Mouse (Mus musculus) limb, embryonic 15.5 days (tissue): ENCODE measurements around the gene Csnk1g2. TPM values are rescaled to one million over a fixed set of nuclear protein-coding genes. Genes with fewer than 3 reads are reported as not detected.

ENCODE experiments used
- ATAC-seq: fragments of 200-750 bp; cut with Nextera tagmentation; 2 replicates; pipeline ENCODE4 v1.8.0; 2017; ENCODE audit warnings: low read depth, moderate TSS enrichment; ENCODE audit not compliant: insufficient number of reproducible peaks, low FRiP score, low TSS enrichment
- H3K27ac ChIP-seq: fragments of 300-500 bp; sonication (generic); 2 replicates; pipeline ENCODE4 v1.5.1; 2015; ENCODE audit warnings: moderate library complexity, mild to moderate bottlenecking, inconsistent platforms
- H3K27me3 ChIP-seq: fragments of 300-500 bp; sonication (generic); 2 replicates; pipeline ENCODE4 v1.6.1; 2015; ENCODE audit warnings: inconsistent platforms
- H3K36me3 ChIP-seq: fragments of 300-500 bp; sonication (generic); 2 replicates; pipeline ENCODE4 v1.6.1; 2015; ENCODE audit warnings: inconsistent platforms
- H3K4me1 ChIP-seq: fragments of 300-500 bp; sonication (generic); 2 replicates; pipeline ENCODE4 v1.6.1; 2015; ENCODE audit warnings: inconsistent platforms
- H3K4me2 ChIP-seq: fragments of 300-500 bp; sonication (generic); 2 replicates; pipeline ENCODE4 v1.6.1; 2015; ENCODE audit warnings: mild to moderate bottlenecking, inconsistent platforms
- H3K4me3 ChIP-seq: fragments of 300-500 bp; sonication (generic); 2 replicates; pipeline ENCODE4 v1.5.1; 2015; ENCODE audit warnings: mild to moderate bottlenecking, inconsistent platforms
- H3K9ac ChIP-seq: fragments of 300-500 bp; sonication (generic); 2 replicates; pipeline ENCODE4 v1.6.1; 2015; ENCODE audit warnings: inconsistent platforms
- H3K9me3 ChIP-seq: fragments of 300-500 bp; sonication (generic); 2 replicates; pipeline ENCODE4 v1.6.1; 2016; ENCODE audit warnings: inconsistent platforms
- whole genome bisulfite sequencing: fragments of 180-500 bp; shearing (Covaris S2); methylation state at CpG from one replicate; pipeline ENCODE4 v1.1.7; 2015; 5-methylcytosine and 5-hydroxymethylcytosine counted together
- microRNA-seq: library from miRNA; unstranded; fragments of <30 nt; microRNA quantifications from one replicate; pipeline ENCODE4, GENCODE M21; 2016
- polyA plus RNA-seq: library from polyadenylated mRNA; unstranded; fragments of >200 nt; fragmentation: Nextera tagmentation; extraction: Ambion mirVana; gene quantifications from 2 replicates; pipeline ENCODE4 v1.2.1, GENCODE M21; 2015

Gene Csnk1g2
- polyA plus RNA-seq, 1 experiment from 2014 or later, result 148 TPM

- ATAC-seq, result no peak
- 50% methylated on average over 9 of the region's 9 CpGs for WGBS
- Histone ChIP-seq H3K4me3 (no peak overlapping the region), H3K4me2 (no peak overlapping the region), H3K27me3 (no peaks in the 10 kb centered on the region), H3K9ac (no peak overlapping the region), H3K27ac (peak overlapping the region; percentile 98), H3K4me1 (peaks cover 41% of the 10 kb centered on the region), H3K9me3 (no peaks in the 10 kb centered on the region), H3K36me3 (peaks cover 14% of the 10 kb centered on the region; the same call in 1 of the 2 replicates)
These were observed 57.1 kb downstream of the Csnk1g2 start for GRCm38 (mm10) chr10:80679556-80680259.

GRCm38 (mm10) chr10:80680260-80680696 lies 57.6 kb downstream of the Csnk1g2 start:
- H3K36me3 ChIP-seq, result peaks cover 20% of the 10 kb centered on the region
- H3K4me2 ChIP-seq, result no peak overlapping the region
- no peak overlapping the region for H3K4me3 ChIP-seq
- peak overlapping the region; percentile 98; the same call in 1 of the 2 replicates for H3K27ac ChIP-seq
- no peak for ATAC-seq
- no peaks in the 10 kb centered on the region for H3K27me3 ChIP-seq
- peaks cover 37% of the 10 kb centered on the region for H3K4me1 ChIP-seq
- no peak overlapping the region for H3K9ac ChIP-seq
- 75% methylated on average over 2 of the region's 2 CpGs for WGBS
- H3K9me3 ChIP-seq, result no peaks in the 10 kb centered on the region

- Histone ChIP-seq H3K27me3 (no peaks in the 10 kb centered on the region), H3K9me3 (no peaks in the 10 kb centered on the region), H3K4me2 (no peak overlapping the region), H3K4me1 (peaks cover 33% of the 10 kb centered on the region), H3K4me3 (no peak overlapping the region), H3K36me3 (peaks cover 37% of the 10 kb centered on the region), H3K27ac (no peak overlapping the region), H3K9ac (no peak overlapping the region)
- 91% methylated on average over 6 of the region's 6 CpGs for WGBS
- no peak for ATAC-seq
These were observed 59.4 kb downstream of the Csnk1g2 start for GRCm38 (mm10) chr10:80682003-80682402.

- no peak overlapping the region for H3K4me3 ChIP-seq
- no peak overlapping the region for H3K4me2 ChIP-seq
- no peaks in the 10 kb centered on the region for H3K9me3 ChIP-seq
- H3K27ac ChIP-seq, result no peak overlapping the region
- WGBS, result 96% methylated on average over 1 of the region's 1 CpGs
- peaks cover 17% of the 10 kb centered on the region for H3K4me1 ChIP-seq
- H3K36me3 ChIP-seq, result peaks cover 45% of the 10 kb centered on the region
- no peak for ATAC-seq
- no peak overlapping the region for H3K9ac ChIP-seq
- H3K27me3 ChIP-seq, result no peaks in the 10 kb centered on the region
These were observed 61.0 kb downstream of the Csnk1g2 start for GRCm38 (mm10) chr10:80683647-80684046.

DNA sequence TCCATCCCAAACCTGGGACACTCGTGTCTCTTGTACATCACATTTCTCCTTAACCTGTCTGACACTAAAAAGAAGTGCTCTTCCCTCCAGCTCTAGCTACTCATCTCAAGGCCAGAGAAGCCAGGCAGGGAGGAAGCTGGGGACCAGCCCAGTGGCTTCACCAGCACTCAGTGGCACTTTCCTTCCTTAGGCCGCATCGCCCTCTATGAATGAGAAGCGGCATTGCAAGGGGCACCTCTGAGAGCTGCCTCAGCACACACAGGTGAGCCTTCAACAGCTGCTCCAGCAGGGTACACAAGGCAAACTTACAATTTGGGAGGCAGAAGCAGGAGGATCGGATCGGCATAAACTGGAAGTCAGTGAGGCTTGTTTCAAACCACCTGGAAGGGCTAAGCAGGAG lies 61.6 kb downstream of the Csnk1g2 start:
- Histone ChIP-seq H3K4me2 (no peak overlapping the region), H3K27me3 (no peaks in the 10 kb centered on the region), H3K27ac (no peak overlapping the region), H3K4me3 (no peak overlapping the region), H3K36me3 (peaks cover 50% of the 10 kb centered on the region), H3K4me1 (peaks cover 11% of the 10 kb centered on the region), H3K9me3 (no peaks in the 10 kb centered on the region), H3K9ac (no peak overlapping the region)
- no peak for ATAC-seq
- 56% methylated on average over 6 of the region's 6 CpGs for WGBS

DNA sequence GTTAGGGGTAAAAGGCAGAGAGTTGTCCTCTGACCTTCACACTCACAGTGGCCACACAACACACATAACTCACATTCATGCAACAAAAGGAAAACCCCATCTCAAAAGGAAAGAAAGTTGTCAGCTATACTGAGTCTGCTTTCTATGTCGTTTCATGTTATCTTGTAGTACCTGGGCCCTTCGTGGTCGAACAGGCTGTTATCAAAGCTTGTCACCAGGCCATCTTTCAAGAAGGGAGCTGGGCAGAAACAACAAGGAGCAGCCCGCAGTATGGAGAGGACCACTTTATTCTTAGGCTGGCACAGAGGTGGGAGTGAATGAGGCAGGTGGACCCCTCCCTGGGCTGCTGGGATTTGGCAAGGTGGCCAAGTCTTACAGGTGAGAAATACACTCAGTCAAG lies 62.3 kb downstream of the Csnk1g2 start:
- H3K4me2 ChIP-seq, result no peak overlapping the region
- no peak overlapping the region for H3K4me3 ChIP-seq
- peaks cover 57% of the 10 kb centered on the region for H3K36me3 ChIP-seq
- peaks cover 3% of the 10 kb centered on the region; the same call in 1 of the 2 replicates for H3K4me1 ChIP-seq
- no peak overlapping the region for H3K27ac ChIP-seq
- WGBS, result 89% methylated on average over 4 of the region's 4 CpGs
- no peaks in the 10 kb centered on the region for H3K9me3 ChIP-seq
- no peak for ATAC-seq
- H3K9ac ChIP-seq, result no peak overlapping the region
- H3K27me3 ChIP-seq, result no peaks in the 10 kb centered on the region

- peaks cover 74% of the 10 kb centered on the region for H3K36me3 ChIP-seq
These were observed 64.0 kb downstream of the Csnk1g2 start for GRCm38 (mm10) chr10:80686617-80687016.

DNA sequence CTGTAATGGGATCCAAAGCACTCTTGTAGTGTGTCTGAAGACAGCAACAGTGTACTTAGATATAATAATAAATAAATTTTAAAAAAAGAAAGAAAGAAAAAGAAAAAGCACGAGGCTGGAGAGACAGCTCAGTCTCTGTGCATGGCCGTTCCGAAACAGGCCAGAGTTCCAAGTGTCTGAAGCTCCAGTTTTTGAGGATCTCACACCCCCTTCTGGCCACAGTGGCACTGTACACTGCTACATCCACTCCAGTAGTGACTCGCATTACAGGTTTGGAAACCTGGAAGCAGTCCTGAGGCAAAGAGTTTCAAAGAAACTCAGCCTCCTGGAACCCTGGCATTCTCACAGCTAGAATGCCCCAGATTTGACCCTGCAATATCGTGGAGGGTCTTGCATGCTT lies 65.2 kb downstream of the Csnk1g2 start:
- Histone ChIP-seq H3K4me1 (0 out of 2 replicates have a peak, but pooled peaks cover 2% of the 10 kb centered on the region), H3K27ac (no peak overlapping the region), H3K9me3 (no peaks in the 10 kb centered on the region), H3K9ac (no peak overlapping the region), H3K4me3 (no peak overlapping the region), H3K36me3 (peaks cover 85% of the 10 kb centered on the region), H3K4me2 (no peak overlapping the region), H3K27me3 (no peaks in the 10 kb centered on the region)
- WGBS, result 24% methylated on average over 5 of the region's 5 CpGs
- ATAC-seq, result no peak

More at GRCm38 (mm10) chr10:80686617-80687016, 64.0 kb downstream of the Csnk1g2 start:
- WGBS, result 95% methylated on average over 3 of the region's 3 CpGs
- no peak overlapping the region for H3K4me3 ChIP-seq
- no peaks in the 10 kb centered on the region for H3K27me3 ChIP-seq
- H3K9ac ChIP-seq, result no peak overlapping the region
- 0 out of 2 replicates have a peak, but pooled peaks cover 2% of the 10 kb centered on the region for H3K4me1 ChIP-seq
- no peak overlapping the region for H3K4me2 ChIP-seq
- ATAC-seq, result no peak
- H3K27ac ChIP-seq, result no peak overlapping the region
- no peaks in the 10 kb centered on the region for H3K9me3 ChIP-seq

Small RNA genes lying within 50 kb of the gene (microRNA-seq; reads per million reads assigned to microRNA genes)
- not detected for gene Mir6912

Other genes starting within 250 kb of the Csnk1g2 start
- 6.1 and 6.8 TPM in 2 replicates for gene Mex3d, start 235.2 kb upstream of the Csnk1g2 start, polyA plus RNA-seq
- 218 and 219 TPM in 2 replicates for gene Mbd3, start 223.3 kb upstream of the Csnk1g2 start, polyA plus RNA-seq
- 562 and 570 TPM in 2 replicates for gene Uqcr11, start 216.0 kb upstream of the Csnk1g2 start, polyA plus RNA-seq
- 94.8 and 110 TPM in 2 replicates for gene Tcf3, start 189.2 kb upstream of the Csnk1g2 start, polyA plus RNA-seq
- not detected in 2 replicates for gene Onecut3, start 128.0 kb upstream of the Csnk1g2 start, polyA plus RNA-seq
- 0.08 and 0.15 TPM in 2 replicates for gene Atp8b3, start 83.7 kb upstream of the Csnk1g2 start, polyA plus RNA-seq
- gene Rexo1, start 61.3 kb upstream of the Csnk1g2 start, polyA plus RNA-seq, result 21.9 and 22.5 TPM in 2 replicates
- gene Klf16, start 45.5 kb upstream of the Csnk1g2 start, polyA plus RNA-seq, result 7.9 and 9.9 TPM in 2 replicates
- gene Abhd17a, start 32.5 kb upstream of the Csnk1g2 start, polyA plus RNA-seq, result 97.0 and 104 TPM in 2 replicates
- 100 and 102 TPM in 2 replicates for gene Scamp4, start 20.0 kb upstream of the Csnk1g2 start, polyA plus RNA-seq
- 6.4 and 8.0 TPM in 2 replicates for gene Adat3, start 20.0 kb upstream of the Csnk1g2 start, polyA plus RNA-seq
- gene Gm49322, start 16.8 kb upstream of the Csnk1g2 start, polyA plus RNA-seq, result 4.9 and 5.8 TPM in 2 replicates
- 54.7 and 68.2 TPM in 2 replicates for gene Btbd2, start 34.2 kb downstream of the Csnk1g2 start, polyA plus RNA-seq
- gene Mknk2, start 55.3 kb downstream of the Csnk1g2 start, polyA plus RNA-seq, result 90.1 and 97.5 TPM in 2 replicates
- 55.8 and 57.7 TPM in 2 replicates for gene Mob3a, start 79.1 kb downstream of the Csnk1g2 start, polyA plus RNA-seq
- 25.9 and 31.0 TPM in 2 replicates for gene Izumo4, start 79.3 kb downstream of the Csnk1g2 start, polyA plus RNA-seq
- 72.3 and 75.0 TPM in 2 replicates for gene Ap3d1, start 119.4 kb downstream of the Csnk1g2 start, polyA plus RNA-seq
- gene Dot1l, start 132.4 kb downstream of the Csnk1g2 start, polyA plus RNA-seq, result 14.2 and 15.3 TPM in 2 replicates
- 59.0 and 71.7 TPM in 2 replicates for gene Sf3a2, start 175.4 kb downstream of the Csnk1g2 start, polyA plus RNA-seq
- 119 and 124 TPM in 2 replicates for gene Plekhj1, start 175.8 kb downstream of the Csnk1g2 start, polyA plus RNA-seq
- not detected in 2 replicates for gene Amh, start 182.4 kb downstream of the Csnk1g2 start, polyA plus RNA-seq
- gene Jsrp1, start 190.7 kb downstream of the Csnk1g2 start, polyA plus RNA-seq, result 7.5 and 26.8 TPM in 2 replicates
- gene Oaz1, start 203.8 kb downstream of the Csnk1g2 start, polyA plus RNA-seq, result 1,708 and 1,872 TPM in 2 replicates
- gene Lingo3, start 221.2 kb downstream of the Csnk1g2 start, polyA plus RNA-seq, result 0.86 and 0.92 TPM in 2 replicates
- 231 and 258 TPM in 2 replicates for gene Lsm7, start 232.4 kb downstream of the Csnk1g2 start, polyA plus RNA-seq
- gene Sppl2b, start 232.4 kb downstream of the Csnk1g2 start, polyA plus RNA-seq, result 44.5 and 47.4 TPM in 2 replicates
- gene Tmprss9, start 249.0 kb downstream of the Csnk1g2 start, polyA plus RNA-seq, result 0.05 TPM in 1 of 2 replicates, not detected in the other